Mouse (Mus musculus) layer of hippocampus, postnatal 14 days (tissue): ENCODE measurements around the gene Tmem163. TPM values are rescaled to one million over a fixed set of nuclear protein-coding genes. Genes with fewer than 3 reads are reported as not detected.

Source experiments
- DNase-seq, 2 experiments: peaks; one replicate each; pipeline ENCODE4 v3.0.0; 2021 to 2022; ENCODE audit warnings: low spot score in 2 of 2, mixed read lengths in 1 of 2
- total RNA-seq, 2 experiments: library from RNA; stranded (reverse); gene quantifications; 2 replicates each; pipeline ENCODE4 v1.2.3; 2021

Gene Tmem163
- total RNA-seq, 2 experiments from 2014 or later = 25.0 to 34.6 TPM

DNA sequence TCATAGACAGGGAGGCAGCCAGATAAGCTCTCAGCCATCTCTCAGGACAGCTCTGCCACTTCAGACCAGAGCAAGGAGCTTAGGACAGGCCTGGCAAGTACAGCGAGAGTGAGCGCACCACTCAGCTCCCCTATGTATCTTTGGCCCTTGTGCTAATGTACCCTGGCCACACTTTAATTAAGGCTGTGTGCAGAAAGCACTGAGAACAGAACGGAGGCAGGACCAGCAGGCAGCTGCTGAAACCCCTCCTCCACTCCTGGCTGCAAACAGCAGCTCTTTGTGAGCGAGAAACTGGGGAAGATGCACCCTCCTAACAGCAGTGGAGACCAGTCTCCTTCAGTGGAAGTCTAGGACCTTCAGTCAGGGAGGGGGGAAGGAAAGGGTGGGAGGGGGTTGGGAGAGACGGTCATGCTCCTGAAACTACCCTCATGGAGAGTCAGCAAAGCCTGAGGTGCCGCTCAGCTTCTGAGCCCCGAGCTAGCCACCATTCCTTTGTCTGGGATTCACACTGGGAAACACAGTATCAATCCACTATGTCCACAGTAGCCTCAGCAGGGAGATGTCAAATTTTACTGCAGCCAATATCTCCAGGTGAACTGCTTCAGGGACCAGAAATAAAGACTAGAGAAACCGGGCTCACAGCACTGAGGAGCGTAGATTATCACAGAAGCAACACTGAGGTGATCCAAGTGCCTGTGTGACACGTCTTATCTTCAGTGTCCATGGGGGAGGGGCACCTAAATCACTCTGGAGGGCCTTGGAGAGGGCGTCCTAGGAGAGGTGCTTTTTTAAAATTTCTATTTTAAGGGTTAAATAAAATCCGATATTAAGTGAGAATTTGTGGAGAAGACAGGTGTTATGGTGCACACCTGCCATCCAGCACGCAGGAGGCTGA lies 18.0 kb downstream of the Tmem163 start:
- no peak for DNase-seq

- no peak for DNase-seq
Measured at GRCm38 (mm10) chr1:127651564-127651963, 27.8 kb downstream of the Tmem163 start.

DNA sequence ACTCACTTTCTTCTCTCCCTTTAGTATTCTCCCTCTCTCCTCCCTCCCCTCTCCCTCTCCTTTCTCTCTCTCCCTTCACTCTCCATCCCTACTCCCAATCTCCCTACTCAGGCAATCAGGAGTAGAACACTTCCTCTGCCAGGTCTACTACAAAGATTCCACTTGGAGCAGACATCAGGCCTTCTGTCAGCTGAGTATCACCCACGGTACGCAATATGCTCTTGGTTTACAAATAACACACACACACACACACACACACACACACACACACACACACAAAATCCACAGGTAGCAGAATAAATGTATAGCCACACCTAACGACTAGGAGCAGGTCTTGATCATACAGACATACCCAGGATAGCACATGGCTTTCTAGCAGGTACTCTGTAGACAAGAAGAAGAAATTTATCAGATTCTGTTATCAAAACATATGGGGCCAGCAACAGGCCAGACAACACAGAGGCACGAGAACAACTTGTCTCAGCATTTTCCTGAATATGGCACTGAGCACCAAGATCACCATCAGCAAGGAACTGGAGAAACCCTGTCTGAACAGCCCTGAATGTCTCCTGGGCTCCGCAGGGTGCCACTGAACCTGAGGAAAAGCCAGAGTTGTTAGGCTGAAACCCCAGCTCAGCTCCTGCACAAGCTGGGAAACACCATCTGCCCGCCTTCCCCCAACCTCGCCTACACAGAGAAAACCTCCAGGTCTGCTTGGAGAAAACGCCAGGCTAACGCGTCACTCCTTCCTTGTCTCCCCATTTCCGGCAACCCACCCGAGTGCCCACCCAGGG lies 36.2 kb downstream of the Tmem163 start:
- peak; percentile 33 to 39 for DNase-seq

DNA sequence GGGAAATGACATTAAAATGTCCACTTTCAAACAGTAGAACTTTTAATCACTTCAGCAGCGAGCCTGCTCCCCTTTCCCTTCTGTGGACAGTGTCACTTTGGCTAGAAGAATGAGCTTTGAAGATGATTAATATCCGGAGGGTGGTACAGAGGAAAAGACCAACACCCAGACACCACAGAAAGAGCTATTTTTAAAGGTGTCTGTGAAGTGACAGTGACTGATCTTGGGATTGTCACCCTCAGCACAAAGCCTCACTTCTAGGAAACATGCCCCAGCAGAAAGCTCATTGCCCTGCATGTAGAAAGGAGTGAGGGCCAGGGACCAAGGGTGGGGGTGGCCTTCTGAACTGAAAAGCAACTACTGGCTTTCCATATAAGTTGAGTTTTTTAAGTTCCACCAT lies 41.4 kb downstream of the Tmem163 start:
- no peak for DNase-seq

- DNase-seq = no peak
Measured at GRCm38 (mm10) chr1:127627151-127627550, 52.2 kb downstream of the Tmem163 start.

DNA sequence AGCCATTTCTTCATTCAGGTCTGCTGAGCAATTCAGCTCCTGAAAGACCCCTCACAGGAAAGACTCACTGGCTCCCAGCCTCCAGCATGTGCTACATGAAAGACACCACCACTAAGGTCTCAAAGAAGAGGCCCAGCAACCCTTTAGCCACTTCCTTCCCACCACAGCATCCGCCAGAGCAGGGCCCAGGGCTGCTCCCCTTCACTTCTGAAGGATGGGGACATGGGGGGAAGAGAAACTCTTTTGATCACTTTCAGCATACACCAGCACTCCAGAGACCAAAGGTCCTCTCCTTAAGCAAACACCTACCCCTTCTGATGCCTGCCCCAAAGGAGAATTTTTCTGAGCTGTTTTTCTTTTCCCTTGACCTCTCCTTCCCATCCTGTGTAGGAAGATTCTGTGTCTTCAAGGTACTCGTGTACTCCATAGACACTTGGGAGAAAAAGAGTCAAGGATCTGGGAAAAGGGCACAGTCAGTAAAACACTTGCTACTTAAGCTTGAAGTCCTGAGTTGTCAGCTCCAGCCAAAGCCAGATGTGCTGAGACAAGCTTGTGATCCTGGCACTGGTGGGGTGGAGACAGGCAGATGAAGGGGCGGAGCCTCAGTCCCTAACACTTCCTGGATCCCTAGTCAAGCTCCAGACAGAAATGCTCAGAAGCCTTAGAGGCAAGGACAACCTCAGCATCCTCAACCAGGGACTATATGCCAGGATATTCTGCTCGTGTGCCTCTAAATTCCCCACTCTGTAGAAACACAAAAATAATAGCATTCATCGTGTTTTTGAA lies 53.6 kb downstream of the Tmem163 start:
- DNase-seq = no peak

GRCm38 (mm10) chr1:127622349-127622748 lies 57.0 kb downstream of the Tmem163 start:
- no peak for DNase-seq

DNA sequence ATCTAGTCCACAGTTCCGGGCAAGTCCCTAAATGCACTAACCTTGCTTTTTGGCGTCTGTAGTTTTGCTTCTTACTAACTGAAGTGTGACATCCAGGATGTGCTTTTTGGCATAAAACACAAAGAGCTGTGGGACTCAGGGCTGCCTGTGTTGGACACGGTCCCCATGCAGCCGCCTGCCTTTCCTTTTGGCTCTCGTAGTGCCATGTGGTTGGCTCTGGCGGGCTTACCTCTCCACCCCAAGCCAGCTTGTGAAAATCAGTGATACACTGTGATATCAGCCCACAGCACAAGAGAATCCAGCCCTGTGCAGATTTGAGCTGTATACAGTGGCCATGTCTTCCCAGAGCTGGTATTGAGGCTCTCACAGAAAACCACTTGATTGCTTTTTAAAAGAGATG lies 60.3 kb downstream of the Tmem163 start:
- peak in 1 of 2 experiments; percentile 40 for DNase-seq

DNA sequence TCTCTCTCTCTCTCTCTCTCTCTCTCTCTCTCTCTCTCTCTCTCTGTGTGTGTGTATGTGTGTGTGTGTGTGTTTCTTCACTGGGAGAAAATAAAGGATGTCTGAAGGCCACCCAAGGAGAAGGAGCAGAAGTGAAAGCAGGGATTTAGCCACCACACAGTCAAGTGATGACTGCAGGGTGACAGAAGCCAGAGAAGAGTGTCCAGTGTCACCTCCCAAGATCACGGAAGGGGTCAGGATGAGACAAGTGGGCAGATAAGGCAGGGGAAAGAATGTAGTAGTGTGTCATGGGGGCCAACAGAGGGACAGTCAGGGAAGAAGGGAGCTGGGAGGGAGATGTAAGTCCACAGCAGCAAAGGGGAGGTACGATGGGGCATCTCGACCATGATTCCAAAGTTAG lies 69.0 kb downstream of the Tmem163 start:
- DNase-seq = no peak

GRCm38 (mm10) chr1:127609814-127610213 lies 69.5 kb downstream of the Tmem163 start:
- no peak for DNase-seq

DNA sequence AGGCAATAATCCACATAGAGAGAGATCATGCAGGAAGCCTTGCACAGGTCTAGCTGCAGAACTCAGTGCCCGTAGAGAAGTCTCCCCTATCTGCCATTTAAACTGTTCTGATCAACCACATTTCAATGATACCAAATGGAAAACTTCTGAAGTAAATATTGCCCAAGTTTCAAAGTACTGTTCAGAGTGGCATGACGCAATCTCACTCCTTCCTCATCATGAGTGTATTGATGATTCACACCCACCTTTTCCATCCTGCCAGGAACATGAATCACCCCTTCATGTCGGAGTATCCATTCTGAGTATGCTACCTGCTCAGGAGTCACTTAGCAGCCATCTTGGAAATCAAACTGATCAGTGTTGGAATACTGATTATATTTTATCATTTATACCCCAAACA lies 71.0 kb downstream of the Tmem163 start:
- DNase-seq = no peak

DNA sequence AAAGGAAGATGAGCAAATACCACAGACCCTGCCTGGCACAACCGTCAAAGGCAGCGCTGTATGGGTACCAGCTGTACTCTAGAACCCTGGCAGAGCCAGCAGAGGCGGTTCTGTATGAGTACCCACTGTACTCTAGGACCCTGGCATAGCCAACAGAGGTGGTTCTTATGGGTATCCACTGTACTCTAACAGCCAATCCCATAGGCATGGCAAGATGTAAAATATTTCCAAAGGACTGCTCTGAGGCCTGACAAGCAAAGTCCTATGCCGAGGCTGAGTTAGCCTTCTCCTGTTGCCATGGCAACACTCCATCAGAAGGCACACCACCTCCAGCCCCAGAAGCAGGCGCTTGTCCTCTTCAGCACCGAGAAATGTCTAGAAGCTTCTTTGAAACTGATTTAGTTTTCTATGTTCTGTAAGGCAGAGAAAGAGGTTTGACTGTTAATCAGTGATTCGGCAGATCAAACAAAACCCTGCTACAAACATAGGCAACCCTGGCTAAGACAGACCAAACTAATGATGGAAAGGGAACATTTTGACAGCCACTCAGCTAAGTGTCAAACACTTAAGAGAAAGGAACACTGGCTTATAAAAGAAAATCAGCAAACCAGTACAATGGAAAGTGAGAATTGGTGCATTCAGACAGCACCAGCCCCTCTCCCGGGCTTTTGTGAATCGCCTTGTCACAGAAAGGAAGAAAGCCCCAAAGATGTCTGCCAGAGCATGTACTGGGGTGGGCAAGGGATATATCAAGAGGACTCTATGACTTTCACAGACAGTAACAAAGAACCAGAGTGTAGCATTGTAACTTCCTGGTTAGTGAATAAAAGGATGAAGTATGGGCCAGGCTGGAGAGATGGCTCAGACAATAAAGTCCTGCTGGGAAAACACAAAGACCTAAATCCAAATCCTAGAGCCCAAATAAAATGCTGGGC lies 75.4 kb downstream of the Tmem163 start:
- no peak for DNase-seq

GRCm38 (mm10) chr1:127596143-127596542 lies 83.2 kb downstream of the Tmem163 start:
- no peak for DNase-seq

DNA sequence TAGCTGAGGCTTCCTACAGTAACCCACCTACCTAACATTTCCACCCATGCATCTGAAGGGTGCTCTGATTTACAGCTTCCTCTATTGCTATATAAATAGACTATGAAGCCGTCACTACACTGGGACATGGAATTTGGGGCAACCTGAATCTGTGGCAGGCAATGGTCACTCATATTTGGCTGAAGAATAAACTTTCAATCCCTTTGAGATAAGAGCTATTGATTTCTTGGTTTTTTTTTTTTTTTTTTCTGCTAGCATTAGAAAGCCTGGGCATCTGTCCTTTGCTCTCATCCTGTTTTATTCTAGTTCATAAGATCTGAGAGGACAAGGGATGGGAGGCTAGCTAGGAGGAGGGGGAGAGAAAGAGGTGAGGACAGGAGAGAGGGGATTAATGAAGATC lies 83.6 kb downstream of the Tmem163 start:
- DNase-seq = no peak

DNA sequence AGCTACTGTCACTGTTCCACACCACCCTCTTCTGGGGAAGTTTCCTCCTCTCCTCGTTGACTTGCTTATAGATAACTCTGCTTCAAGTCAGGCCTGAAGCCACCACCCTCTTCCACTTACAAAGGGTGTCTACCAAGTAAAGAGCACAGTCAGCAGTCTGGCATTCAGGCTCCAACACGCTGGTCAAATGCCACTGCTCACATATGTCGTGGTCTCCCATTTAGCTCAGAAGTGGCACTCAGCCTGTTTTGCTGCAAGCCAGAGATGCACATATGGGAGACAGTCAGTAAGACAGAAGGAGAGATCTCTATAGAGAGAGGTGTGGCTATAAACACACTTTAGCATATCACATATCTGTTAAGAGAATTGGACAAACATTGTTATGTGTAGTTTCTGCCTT lies 89.8 kb downstream of the Tmem163 start:
- no peak for DNase-seq

DNA sequence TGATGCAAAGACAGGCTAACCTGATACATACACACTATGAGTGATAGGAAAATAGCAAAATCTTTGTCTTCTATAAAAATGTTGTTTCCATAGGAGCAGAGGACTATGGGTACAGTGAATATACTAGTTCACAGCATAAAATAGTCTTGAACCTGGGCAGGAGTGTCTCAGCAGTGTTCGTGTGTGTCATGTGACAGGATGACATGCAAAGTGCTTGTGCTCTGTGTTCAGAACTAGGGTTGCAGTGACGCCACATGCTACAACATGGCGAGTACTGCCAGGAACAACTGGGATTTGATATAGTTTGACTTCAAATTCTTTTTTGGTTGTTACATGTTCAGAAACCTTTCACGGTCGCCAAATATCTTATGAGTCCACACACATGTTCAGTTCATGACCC lies 92.3 kb downstream of the Tmem163 start:
- no peak for DNase-seq

DNA sequence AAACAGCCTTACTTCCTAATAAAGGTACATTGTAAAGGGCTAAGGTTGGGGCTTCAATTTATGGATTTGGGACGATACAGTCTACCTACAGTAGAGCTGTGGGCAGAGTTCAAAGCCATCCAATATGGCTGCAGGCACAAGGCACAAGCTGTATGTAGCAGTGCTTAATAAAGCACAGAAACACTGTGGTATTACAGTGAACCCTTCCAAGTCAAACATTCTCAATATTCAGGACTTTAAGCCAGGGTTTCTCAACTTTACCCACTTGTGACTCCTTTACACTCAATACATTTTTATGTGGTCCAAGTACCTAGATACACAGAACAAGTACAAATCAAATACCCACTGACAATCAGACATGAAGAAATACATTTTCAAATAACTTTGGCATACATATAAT lies 93.2 kb downstream of the Tmem163 start:
- DNase-seq = no peak

GRCm38 (mm10) chr1:127577981-127578380 lies 101.4 kb downstream of the Tmem163 start:
- no peak for DNase-seq

GRCm38 (mm10) chr1:127577083-127577482 lies 102.3 kb downstream of the Tmem163 start:
- DNase-seq = no peak

GRCm38 (mm10) chr1:127576563-127576962 lies 102.8 kb downstream of the Tmem163 start:
- DNase-seq = no peak
